Mouse (Mus musculus): ENCODE data around the gene Cyp11a1.

GRCm38 (mm10) chr9:57992060-57992459 is 14.2 kb upstream of the Cyp11a1 start:
- TF ChIP-seq CTCF (IDR thresholded peaks at IDR 0.05; ENCODE audit: low read depth, low read length) (no peak), POLR2A (IDR thresholded peaks at IDR 0.05; ENCODE audit: insufficient read depth, low read length) (no peak)
